Mouse (Mus musculus) liver, embryonic 15.5 days (tissue): Measurements from ENCODE around the gene Fam104a. TPM values are rescaled to one million over a fixed set of nuclear protein-coding genes. Genes with fewer than 3 reads are reported as not detected.

Experiments used
- ATAC-seq: fragments of 200-750 bp; cut with Nextera tagmentation; 2 replicates; pipeline ENCODE4 v1.8.0; 2017; ENCODE audit warnings: moderate number of reproducible peaks, mild to moderate bottlenecking, moderate library complexity; ENCODE audit not compliant: insufficient read depth
- H3K27ac ChIP-seq: fragments of 300-500 bp; sonication (generic); replicated peaks from 2 replicates; pipeline ENCODE4 v1.5.1; 2015; ENCODE audit warnings: mild to moderate bottlenecking, inconsistent platforms
- H3K27me3 ChIP-seq: fragments of 300-500 bp; sonication (generic); 2 replicates; pipeline ENCODE4 v1.6.1; 2015; ENCODE audit warnings: mild to moderate bottlenecking, inconsistent platforms
- H3K36me3 ChIP-seq: fragments of 300-500 bp; sonication (generic); replicated peaks from 2 replicates; pipeline ENCODE4 v1.6.1; 2015; ENCODE audit warnings: moderate library complexity, mild to moderate bottlenecking, inconsistent platforms
- H3K4me1 ChIP-seq: fragments of 300-500 bp; sonication (generic); replicated peaks from 2 replicates; pipeline ENCODE4 v1.6.1; 2015; ENCODE audit warnings: inconsistent platforms
- H3K4me2 ChIP-seq: fragments of 300-500 bp; sonication (generic); 2 replicates; pipeline ENCODE4 v1.6.1; 2015; ENCODE audit warnings: moderate library complexity, mild to moderate bottlenecking, inconsistent platforms
- H3K4me3 ChIP-seq: fragments of 300-500 bp; sonication (generic); replicated peaks from 2 replicates; pipeline ENCODE4 v1.5.1; 2015; ENCODE audit warnings: mild to moderate bottlenecking, inconsistent platforms
- H3K9ac ChIP-seq: fragments of 300-500 bp; sonication (generic); 2 replicates; pipeline ENCODE4 v1.6.1; 2015; ENCODE audit warnings: moderate library complexity, mild to moderate bottlenecking, inconsistent platforms
- H3K9me3 ChIP-seq: fragments of 300-500 bp; sonication (generic); replicated peaks from 2 replicates; pipeline ENCODE4 v1.6.1; 2016; ENCODE audit warnings: inconsistent platforms
- WGBS: fragments of 180-500 bp; shearing (Covaris S2); methylation state at CpG from one replicate; pipeline ENCODE4 v1.1.7; 2015; ENCODE audit warnings: mixed read lengths; ENCODE audit not compliant: insufficient replicate concordance; 5-methylcytosine and 5-hydroxymethylcytosine counted together
- polyA plus RNA-seq: library from polyadenylated mRNA; unstranded; fragments of >200 nt; fragmentation: Nextera tagmentation; extraction: Ambion mirVana; gene quantifications from 2 replicates; pipeline ENCODE4 v1.2.1, GENCODE M21; 2015

Gene Fam104a
- 40.6 and 45.1 TPM in 2 replicates for polyA plus RNA-seq

DNA sequence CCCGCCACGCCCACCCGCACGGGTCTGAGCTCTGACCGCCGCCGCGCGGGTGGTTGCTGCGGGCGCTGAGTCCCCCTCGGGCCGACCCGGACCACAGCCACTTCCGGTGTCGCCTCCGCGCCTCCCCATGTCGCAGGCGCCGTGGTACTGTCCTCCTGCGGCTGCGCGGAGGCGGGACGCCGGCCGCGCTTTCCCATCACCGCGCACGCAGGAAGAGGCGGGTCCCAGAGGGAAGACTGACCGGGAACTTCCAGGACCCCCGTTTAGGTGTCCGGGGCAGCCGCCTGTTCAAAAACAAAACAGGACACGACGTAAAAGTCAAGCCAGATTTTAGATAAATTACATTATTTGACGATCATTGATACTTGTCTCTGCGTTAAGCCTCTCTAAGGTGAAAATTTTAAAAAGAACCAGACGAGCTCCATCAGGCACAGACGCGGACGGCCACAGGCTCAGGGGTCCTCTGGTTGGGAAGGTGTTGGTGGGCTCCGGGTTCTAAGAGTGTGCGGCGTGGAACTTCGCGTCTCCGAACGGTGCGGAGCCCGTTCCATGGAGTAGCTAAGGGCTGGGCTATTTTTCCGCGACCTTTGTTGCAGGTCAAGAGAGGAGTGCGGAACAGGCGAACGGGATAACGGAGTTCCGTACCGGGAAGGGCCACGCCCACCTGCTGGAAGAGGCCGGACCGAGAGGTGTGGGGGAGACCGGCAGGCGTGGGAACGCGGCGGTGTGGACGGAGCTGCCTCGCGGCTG is at the start of gene Fam104a, which contains the start of gene D11Wsu47e:
Gene Fam104a (minus strand): TSS at position 199 of the 750 bp plus-strand sequence.
Gene D11Wsu47e (plus strand): TSS at position 456 of the 750 bp plus-strand sequence.
- Histone ChIP-seq H3K36me3 (peaks cover 23% of the 10 kb centered on the region), H3K27ac (peak within 1 kb of the TSS; percentile 98), H3K4me1 (peaks cover 60% of the 10 kb centered on the region), H3K9me3 (no peaks in the 10 kb centered on the region), H3K4me3 (peak within 1 kb of the TSS; percentile 97), H3K4me2 (peak within 1 kb of the TSS; percentile 83), H3K9ac (peak within 1 kb of the TSS; percentile 98), H3K27me3 (no peaks in the 10 kb centered on the region)
- WGBS, result under 1% methylated on average over 73 of the region's 73 CpGs
- ATAC-seq, result peak; percentile 82

DNA sequence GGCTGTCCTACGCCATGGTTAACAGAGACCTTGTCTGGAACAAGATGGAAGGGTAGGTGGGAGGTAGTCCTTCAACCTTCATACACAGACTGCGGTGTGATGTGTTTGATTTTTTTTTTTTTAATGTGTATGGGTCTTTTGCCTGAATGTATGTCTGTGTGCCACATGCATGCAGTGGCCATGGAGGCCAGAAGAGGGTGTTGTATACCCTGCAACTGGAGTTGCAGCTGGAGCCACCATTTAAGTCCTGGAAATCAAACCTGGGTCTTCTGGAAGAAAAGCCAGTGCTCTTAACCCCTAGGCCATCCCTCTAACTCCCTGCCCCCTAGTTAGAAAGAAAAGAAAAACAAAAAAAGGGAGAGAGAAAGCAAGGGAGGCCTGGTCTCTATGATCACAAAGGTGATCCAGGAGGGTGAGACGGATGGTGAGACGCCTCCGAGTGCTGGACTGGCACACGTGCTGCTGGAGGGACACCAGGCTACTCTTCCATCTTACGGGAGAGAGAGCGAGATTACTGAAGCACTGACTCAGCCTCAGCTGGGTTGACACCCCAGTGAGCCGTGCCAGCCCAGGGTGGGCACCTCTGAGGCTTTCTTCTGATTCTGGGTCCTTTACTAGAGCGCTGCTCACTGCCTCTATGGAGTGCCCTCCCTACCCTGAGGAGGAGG is 48.1 kb upstream of the Fam104a start:
- ATAC-seq, result no peak

DNA sequence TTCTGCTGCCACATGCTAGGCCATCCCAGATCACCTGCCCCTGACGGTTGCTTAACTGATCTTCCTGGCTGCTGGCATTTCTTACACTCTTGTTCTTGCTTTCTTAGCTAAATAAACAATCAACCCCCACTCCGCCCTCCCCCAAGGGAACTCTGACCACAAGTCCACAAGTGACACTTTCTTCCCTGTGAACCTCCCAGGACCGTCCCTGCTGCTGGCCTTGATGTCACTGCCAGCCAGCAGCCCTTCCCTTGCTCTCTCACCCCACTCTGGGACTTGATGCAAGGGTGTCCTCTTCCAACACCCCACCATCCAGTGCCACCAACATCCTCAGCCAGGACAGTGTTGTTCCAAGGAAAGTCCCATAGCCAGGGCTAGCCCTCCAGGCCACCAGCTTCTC is 46.9 kb upstream of the Fam104a start:
- Histone ChIP-seq H3K9ac (no peak overlapping the region), H3K27me3 (no peaks in the 10 kb centered on the region), H3K4me2 (no peak overlapping the region), H3K27ac (no peak overlapping the region), H3K9me3 (no peaks in the 10 kb centered on the region), H3K4me1 (peaks cover 62% of the 10 kb centered on the region), H3K36me3 (peaks cover 46% of the 10 kb centered on the region), H3K4me3 (no peak overlapping the region)
- 62% methylated on average over 3 of the region's 3 CpGs for WGBS
- no peak for ATAC-seq

More for the DNA sequence above, 48.1 kb upstream of the Fam104a start:
- WGBS, result 86% methylated on average over 10 of the region's 10 CpGs
- H3K4me3 ChIP-seq, result no peak overlapping the region
- H3K9me3 ChIP-seq, result no peaks in the 10 kb centered on the region
- no peak overlapping the region for H3K27ac ChIP-seq
- H3K4me1 ChIP-seq, result peaks cover 71% of the 10 kb centered on the region
- no peak overlapping the region for H3K9ac ChIP-seq
- H3K36me3 ChIP-seq, result peaks cover 44% of the 10 kb centered on the region
- no peak overlapping the region for H3K4me2 ChIP-seq
- H3K27me3 ChIP-seq, result no peaks in the 10 kb centered on the region

DNA sequence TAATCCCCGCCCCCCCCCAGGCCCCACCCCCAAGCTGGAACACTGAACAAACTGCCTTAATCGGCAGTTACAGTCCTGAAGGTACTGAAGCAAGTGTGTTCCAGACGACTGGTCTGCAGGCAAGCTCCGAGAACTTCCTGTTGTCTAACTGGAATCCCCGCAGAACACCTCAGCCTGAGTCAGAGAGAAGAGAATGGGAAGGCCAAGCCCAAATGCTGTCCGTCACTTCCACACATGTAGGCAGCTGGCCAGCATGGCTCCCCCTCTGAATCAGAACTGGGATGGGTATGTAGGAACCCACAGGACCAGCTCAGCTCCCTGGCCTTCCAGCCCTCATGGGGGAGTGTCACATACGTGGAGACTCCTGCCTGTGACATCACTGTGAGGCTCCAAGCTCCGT is 46.0 kb upstream of the Fam104a start:
- Histone ChIP-seq H3K9ac (no peak overlapping the region), H3K4me1 (peaks cover 54% of the 10 kb centered on the region), H3K4me3 (no peak overlapping the region), H3K36me3 (peaks cover 40% of the 10 kb centered on the region), H3K27me3 (no peaks in the 10 kb centered on the region), H3K4me2 (no peak overlapping the region), H3K9me3 (no peaks in the 10 kb centered on the region), H3K27ac (no peak overlapping the region)
- ATAC-seq, result no peak
- 66% methylated on average over 8 of the region's 8 CpGs for WGBS

DNA sequence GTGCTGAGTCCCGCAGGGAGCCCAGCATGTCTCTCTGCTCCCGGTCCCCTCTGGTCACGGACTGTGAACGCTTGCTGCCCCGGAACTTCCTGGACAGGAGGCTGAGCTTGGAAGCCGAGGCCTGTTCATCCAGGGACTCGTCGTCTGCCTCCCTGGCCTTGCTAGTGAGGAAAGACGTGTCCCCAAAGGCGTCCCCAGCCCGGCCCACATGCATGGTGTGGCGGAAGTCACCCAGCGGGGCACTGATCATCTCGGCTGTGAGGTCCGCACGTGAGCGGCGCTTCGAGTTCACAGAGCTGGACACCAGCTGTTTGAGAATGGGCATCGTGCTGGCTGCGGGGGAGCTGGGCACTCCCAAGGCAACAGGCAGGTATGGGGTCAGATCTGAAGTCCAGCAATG is 45.3 kb upstream of the Fam104a start:
- WGBS, result 88% methylated on average over 21 of the region's 21 CpGs
- no peaks in the 10 kb centered on the region for H3K9me3 ChIP-seq

DNA sequence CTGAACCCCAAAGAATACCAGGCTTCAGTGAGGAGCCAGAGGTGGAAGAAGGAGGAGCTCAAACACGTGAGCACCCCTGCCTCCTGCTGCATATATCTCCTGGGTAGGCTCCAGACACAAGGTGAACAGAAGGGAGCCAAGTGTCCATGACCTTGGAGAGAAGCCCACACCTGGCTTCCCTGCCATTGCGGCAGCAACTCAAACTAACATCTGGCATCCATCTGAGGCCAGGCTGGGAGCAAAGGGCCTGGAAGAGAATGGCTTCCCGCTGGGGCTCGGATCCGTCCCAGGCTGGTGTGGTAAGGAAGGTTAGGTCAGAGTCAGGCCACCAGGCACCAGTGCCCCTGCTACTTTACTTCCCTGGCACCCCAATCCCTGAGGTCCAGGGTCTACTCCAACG is 44.0 kb upstream of the Fam104a start:
- peaks cover 40% of the 10 kb centered on the region for H3K36me3 ChIP-seq
- ATAC-seq, result no peak
- 82% methylated on average over 6 of the region's 6 CpGs for WGBS
- H3K4me1 ChIP-seq, result peaks cover 34% of the 10 kb centered on the region
- no peak overlapping the region for H3K27ac ChIP-seq
- H3K4me2 ChIP-seq, result no peak overlapping the region
- no peak overlapping the region for H3K4me3 ChIP-seq
- no peaks in the 10 kb centered on the region for H3K9me3 ChIP-seq
- no peaks in the 10 kb centered on the region for H3K27me3 ChIP-seq
- no peak overlapping the region for H3K9ac ChIP-seq

More for the DNA sequence above, 45.3 kb upstream of the Fam104a start:
- H3K27ac ChIP-seq, result no peak overlapping the region
- H3K4me1 ChIP-seq, result peaks cover 47% of the 10 kb centered on the region
- no peak overlapping the region for H3K4me3 ChIP-seq
- ATAC-seq, result no peak
- H3K9ac ChIP-seq, result no peak overlapping the region
- no peak overlapping the region for H3K4me2 ChIP-seq
- H3K36me3 ChIP-seq, result peaks cover 40% of the 10 kb centered on the region
- no peaks in the 10 kb centered on the region for H3K27me3 ChIP-seq

DNA sequence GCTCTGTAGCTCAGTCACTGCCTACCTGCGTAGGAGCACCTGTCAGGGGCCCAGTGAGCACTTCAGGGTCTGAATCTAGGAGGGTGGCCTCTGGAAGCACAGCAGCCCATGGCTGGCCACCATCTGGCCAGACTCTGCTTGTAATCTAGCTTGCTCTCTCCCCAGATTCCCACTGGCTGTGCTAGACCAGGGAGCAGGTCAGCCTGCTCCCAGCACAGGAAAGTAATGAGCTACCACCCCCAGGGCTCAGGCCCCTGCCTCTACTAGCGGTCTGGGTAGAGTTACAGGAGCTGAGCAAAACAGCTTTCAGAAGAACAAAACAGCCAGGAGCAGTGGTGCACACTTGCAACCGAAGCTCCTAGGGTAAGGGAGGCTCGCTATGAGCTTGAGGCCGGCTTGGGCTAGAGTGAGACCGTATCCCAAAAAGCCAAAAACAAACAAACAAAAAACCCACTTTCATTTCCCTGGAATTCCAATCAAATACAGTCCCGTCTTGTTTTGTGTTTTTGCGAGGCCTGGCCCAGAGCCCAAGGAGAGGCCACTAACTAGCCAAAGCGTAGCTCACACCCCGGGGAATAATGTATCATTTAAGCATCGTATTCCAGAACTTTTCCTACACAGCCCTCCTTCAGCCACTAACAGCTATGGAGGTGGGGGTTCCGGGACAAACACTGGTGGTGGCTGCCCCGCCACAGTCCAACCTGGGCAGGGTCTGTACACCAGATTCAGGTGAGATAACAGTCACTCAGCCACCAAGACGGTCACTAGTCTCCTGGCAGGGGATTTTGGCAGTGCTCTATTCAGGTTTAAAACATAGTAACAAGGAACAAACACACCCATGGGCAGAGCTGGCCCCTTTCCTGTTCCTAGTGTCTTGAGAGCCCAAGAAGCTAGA is 43.3 kb upstream of the Fam104a start:
- ATAC-seq, result no peak
- Histone ChIP-seq H3K4me2 (no peak overlapping the region), H3K36me3 (peaks cover 40% of the 10 kb centered on the region), H3K4me3 (no peak overlapping the region), H3K27me3 (no peaks in the 10 kb centered on the region), H3K4me1 (peaks cover 27% of the 10 kb centered on the region), H3K9me3 (no peaks in the 10 kb centered on the region), H3K9ac (no peak overlapping the region), H3K27ac (no peak overlapping the region)
- WGBS, result 89% methylated on average over 14 of the region's 14 CpGs

DNA sequence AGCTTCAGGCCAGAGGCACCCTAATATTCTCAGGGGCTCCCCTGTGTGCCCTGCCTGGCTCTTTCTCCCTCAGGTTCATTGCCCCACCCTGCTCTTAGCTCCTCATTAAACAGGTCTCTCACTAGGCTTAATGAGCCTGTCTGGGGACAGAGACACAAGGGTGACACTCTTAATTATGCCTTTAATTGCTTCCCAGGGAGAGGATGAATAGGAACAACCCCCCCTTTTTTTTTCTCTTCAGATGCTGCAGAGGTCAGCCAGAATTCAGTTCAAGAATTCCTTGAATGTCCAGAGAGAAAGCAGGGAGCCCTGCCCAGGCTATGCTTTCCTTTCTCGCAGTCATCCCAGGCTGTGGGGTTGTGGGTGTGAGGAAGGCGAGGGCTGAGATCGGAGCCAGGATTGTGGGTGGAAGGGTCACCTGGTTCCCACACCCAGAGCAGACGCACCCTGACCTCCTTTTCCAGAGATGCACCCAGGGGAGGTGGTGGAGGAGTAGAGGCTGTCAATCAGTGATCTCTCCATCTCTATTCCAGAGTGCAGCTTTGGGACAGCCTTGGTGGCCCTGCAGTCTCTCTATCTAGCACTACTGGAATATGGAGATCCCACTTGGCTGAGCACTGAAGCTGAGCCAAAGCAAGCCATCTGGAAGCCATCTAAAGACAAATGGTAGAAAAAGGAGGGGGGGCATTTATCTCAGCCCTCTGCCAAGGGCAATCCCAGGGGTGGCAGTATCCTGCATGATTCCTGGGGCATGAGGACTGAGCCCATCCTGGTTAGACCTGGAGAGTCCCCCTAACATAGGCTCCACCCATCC is 41.5 kb upstream of the Fam104a start:
- WGBS, result 86% methylated on average over 4 of the region's 4 CpGs
- H3K4me2 ChIP-seq, result no peak overlapping the region
- H3K36me3 ChIP-seq, result peaks cover 40% of the 10 kb centered on the region
- ATAC-seq, result no peak
- no peak overlapping the region for H3K27ac ChIP-seq
- peaks cover 11% of the 10 kb centered on the region for H3K4me1 ChIP-seq
- no peak overlapping the region for H3K4me3 ChIP-seq
- H3K9ac ChIP-seq, result no peak overlapping the region
- H3K27me3 ChIP-seq, result no peaks in the 10 kb centered on the region
- H3K9me3 ChIP-seq, result no peaks in the 10 kb centered on the region

DNA sequence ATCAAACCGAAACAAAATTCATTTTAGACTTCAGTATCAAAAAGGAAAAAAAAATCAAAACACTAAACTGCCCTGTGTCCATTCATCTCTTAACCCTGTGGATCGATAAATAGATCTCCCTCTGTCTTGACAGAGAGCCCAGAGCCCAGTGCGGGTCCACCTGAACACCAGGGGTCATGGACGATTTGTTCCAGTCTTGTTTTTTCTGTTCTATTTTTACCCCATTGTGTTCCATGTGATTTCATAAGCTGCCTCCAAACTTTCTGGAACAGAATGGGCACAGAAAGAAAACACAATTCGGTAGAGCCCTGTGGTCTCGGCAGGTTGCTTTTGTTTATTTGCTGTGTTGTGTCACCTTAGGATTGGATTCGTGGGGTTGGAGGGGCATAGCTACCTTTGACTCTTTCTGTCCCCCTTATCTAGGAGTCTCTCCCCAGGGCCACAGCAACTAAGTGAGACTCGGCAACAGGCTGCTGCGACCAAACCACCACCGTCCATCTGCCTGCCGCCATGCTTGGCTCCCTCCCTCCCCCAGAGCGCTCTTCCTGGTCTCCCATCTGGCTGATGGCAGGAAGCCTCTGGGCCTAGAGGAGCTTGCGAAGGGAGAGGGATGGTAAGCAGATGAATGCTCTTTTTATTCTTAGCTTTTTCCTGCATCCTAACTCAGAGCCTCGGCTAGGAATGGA is 38.6 kb upstream of the Fam104a start:
- Histone ChIP-seq H3K4me3 (no peak overlapping the region), H3K36me3 (peaks cover 13% of the 10 kb centered on the region), H3K4me1 (peaks cover 4% of the 10 kb centered on the region; the same call in 1 of the 2 replicates), H3K4me2 (no peak overlapping the region; the same call in 1 of the 2 replicates), H3K27ac (no peak overlapping the region), H3K9ac (no peak overlapping the region), H3K27me3 (no peaks in the 10 kb centered on the region), H3K9me3 (no peaks in the 10 kb centered on the region)
- no peak for ATAC-seq
- WGBS, result 59% methylated on average over 14 of the region's 14 CpGs
